Mouse (Mus musculus): ENCODE results near the gene Gm498.

- TF ChIP-seq POLR2A (IDR thresholded peaks at IDR 0.05; ENCODE audit: insufficient read depth, low read depth, low read length), result peak; percentile 97
- no peak for TF ChIP-seq CTCF (IDR thresholded peaks at IDR 0.05)
- TF ChIP-seq EP300 (IDR thresholded peaks at IDR 0.05; ENCODE audit: insufficient read depth, low read depth, low read length), result peak; percentile 48; the same call in 1 of the 2 replicates
These were observed 44.0 kb upstream of the Gm498 start, which contains the start of the genes Nadsyn1 and Dhcr7 for GRCm38 (mm10) chr7:143822375-143823265.

All from heart, adult 2 months (tissue).